Mouse (Mus musculus): ENCODE results near the gene Gm42417. TPM values are rescaled to one million over a fixed set of nuclear protein-coding genes. Genes with fewer than 3 reads are reported as not detected.
"Not testable (repeated sequence)": the region's sequence is repeated elsewhere in the genome, so short reads cannot be mapped to it uniquely, and the experiment has no call there.

Gm42417 gene
- polyA plus RNA-seq, 2 experiments from 2014 or later: 0.73 TPM; not detected in 1

- no peak for ATAC-seq
Measured at GRCm38 (mm10) chr1:36545382-36545781, 6.2 kb upstream of the Gm42417 start.

DNA sequence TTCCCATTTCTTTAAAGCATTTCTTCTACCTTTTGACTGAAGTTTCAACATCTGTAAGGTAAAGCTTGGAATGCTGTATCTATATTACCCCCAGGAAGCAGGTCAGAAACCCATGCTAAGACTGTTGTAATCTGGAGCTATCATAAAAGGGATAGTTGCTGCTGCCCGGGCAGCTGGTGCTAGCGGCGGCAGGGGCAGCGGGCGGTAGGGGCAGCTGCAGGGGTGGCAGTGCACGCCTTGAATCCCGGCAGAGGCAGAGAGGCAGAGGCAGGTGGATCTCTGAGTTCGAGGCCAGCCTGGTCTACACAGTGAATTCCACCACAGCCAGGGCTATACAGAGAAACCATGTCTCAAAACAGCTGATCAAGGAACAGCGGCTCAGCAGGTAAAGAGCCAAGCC is 3.7 kb upstream of the Gm42417 start:
- ATAC-seq: no peak

- no peak for ATAC-seq
Measured at GRCm38 (mm10) chr1:36541844-36542243, 2.6 kb upstream of the Gm42417 start.

- ATAC-seq: no peak
Measured at GRCm38 (mm10) chr1:36540807-36541206, 1.6 kb upstream of the Gm42417 start.

DNA sequence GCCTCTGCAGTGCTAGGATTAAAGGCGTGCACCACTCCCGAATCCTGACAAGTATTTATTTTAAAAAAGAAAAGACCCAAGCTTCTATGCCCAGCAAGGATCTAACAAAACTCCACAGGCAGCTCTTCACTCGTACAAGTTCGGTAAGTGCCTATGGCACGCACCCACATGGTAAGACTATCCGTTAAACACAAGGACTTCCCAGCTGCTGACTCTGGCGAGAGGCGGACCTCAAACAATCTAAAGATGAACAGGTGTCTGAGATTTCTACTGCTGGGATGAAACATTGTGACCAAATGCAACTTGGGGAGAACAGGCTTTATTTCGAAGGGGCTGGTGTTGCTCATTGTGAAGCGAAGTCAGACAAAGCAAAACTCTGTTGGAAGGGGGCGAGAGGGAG is 903 bp upstream of the Gm42417 start:
- ATAC-seq: no peak

DNA sequence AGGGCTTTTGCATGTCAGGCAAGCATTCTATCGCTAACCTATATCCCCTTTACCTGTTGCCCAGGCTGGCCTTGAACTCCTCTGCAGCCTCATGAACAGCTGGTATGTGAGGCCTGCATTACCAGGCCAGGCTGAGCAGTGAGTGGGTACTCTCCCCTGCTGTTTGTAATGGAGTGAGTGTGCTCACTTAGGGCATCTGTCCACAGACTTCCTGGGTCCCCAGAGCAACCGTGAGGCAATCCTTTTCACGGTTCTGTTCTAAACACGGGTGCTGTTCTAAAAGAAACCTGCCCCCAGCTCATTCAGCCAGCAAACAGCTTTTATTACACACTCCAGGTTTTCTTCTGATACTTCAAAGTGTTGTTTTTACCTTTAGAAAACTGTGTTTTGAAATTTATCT is 502 bp downstream of the Gm42417 start:
- ATAC-seq: no peak

DNA sequence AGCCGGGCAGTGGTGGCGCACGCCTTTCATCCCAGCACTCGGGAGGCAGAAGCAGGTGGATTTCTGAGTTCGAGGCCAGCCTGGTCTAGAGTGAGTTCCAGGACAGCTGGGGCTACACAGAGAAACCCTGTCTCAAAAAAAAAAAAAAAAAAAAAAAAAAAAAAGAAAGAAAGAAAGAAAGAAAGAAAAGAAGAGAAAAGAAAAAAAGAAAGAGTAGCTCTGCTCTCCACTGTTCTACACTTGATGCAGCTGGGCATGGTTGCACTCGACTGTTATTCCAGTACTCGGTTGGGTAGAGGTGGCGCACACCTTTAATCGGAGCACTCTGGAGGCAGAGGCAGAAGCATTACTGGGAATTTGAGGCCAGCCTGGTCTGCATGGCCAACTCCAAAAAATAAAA is 2.4 kb downstream of the Gm42417 start, which contains the start of gene Ankrd23:
TSS of gene Ankrd23 (minus strand) at position 101 of the 400 bp plus-strand sequence.
- not testable (repeated sequence) for ATAC-seq

- ATAC-seq: no peak
Measured at GRCm38 (mm10) chr1:36536397-36536728, 2.9 kb downstream of the Gm42417 start.

GRCm38 (mm10) chr1:36535477-36536396 is 3.5 kb downstream of the Gm42417 start:
- no peak for ATAC-seq

DNA sequence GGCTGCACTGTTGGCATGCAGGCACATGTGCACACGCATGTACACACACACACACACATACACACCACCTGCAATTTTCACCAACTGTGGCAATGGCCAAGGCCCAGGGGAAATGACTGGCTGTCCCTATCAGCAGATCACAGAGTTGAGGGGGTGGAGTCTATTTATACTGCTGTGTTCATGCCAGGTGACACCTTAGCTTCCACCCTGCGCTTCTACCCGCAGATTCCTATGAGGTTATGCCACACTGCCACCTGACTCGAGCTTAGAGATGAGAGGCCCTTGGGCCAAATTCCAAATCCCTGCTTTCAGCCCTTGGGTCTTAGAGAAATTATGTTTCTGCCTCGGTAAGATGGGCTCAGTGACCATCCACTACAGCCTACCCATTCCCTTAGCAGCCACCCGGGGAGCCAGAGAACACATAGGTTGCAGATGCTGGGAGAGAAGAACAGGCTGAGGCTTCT is 4.6 kb downstream of the Gm42417 start:
- no peak for ATAC-seq

GRCm38 (mm10) chr1:36533546-36533945 is 5.7 kb downstream of the Gm42417 start:
- no peak for ATAC-seq

DNA sequence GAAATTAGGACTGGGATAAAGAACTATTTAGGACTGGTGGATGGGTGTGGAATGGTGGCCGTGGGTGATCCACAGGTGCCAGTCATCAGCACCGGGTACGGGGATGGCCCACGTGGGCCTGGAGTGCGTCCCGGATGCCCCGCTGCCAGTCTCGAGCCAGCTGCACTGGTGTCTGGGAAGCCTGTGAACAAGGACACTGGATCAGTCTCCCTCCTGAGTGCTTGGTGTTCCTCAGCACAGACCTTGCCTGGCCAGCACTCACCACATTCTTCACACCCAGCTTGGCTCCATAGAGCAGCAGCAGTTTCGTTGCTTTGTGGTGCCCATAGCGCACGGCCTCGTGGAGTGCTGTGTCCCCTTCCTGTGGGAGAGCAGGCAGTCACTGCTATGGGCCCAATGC is 7.8 kb downstream of the Gm42417 start:
- ATAC-seq: no peak

GRCm38 (mm10) chr1:36530962-36531361 is 8.3 kb downstream of the Gm42417 start:
- no peak for ATAC-seq

DNA sequence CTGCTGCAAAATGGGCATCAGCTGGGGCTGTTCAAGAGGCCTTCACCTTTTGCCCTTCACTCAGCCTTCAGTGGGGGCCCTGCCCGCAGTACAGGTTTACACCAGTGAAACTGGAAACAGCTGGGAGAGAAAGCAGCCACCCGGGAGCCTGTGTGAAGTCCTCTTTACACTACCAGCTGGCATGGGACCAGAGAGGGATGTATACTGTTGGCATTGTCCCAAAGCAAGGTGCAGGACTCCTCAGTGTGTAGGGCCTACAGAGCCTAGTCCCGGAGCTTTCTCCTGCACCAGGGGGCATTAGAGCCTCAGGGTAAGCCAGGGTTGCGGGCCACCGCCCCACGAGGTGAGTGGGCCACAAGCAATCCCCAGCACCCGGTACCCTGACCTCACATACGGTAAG is 8.7 kb downstream of the Gm42417 start:
- ATAC-seq: no peak

DNA sequence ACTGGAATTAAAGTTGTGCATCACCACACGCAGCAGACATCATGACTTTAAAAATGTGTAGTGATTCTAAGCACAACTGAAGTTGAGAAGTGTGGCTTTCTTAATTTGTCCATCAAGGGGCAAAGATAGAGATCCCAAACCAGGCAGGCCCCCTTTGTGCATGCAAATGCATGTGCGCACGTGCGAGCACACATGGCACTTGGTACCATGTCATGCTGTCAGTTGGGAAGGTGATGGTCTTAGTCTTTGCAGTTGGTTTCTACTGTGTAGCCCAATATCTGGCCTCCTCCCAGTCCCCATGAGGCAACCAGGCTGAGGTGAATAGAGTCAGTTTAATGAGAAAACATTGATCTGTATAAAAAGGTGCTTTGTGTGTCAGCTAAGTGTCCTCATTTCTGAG is 9.4 kb downstream of the Gm42417 start:
- ATAC-seq: no peak

DNA sequence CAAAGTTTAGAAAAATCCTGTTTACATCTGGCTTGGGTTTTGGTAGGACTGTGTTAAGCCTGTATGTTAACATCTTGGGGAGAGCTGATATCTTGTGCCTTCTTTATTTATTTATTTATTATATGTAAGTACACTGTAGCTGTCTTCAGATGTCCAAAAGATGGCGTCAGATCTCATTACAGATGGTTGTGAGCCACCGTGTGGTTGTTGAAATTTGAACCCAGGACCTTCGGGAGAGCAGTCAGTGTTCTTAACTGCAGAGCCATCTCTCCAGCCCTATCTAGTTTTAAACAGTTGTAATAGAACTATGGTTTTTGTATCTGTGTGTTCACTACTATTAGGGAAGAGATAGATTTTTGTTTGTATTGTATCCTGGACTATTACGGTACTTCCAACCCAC is 10.0 kb downstream of the Gm42417 start:
- no peak for ATAC-seq

GRCm38 (mm10) chr1:36528351-36528750 is 10.9 kb downstream of the Gm42417 start:
- ATAC-seq: no peak

DNA sequence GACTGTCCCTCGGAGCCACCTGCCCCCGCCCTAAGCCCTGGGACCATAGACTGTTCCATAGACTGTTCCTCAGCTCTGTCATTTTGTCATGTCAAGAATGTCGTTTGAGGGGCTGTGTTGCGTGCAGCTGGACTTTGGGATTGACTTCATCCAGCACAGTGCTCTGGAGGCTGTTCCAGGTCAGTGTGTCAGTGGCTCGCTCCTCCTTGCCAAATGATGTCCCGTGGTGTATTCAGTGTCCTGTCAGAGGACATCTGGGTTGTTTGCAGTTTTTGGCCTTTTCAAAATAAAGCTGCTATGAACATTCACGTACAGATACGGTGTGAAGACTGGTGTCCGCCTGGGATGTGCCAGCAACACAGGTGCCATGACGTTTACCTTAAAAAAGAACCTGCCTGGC is 12.3 kb downstream of the Gm42417 start:
- no peak for ATAC-seq

DNA sequence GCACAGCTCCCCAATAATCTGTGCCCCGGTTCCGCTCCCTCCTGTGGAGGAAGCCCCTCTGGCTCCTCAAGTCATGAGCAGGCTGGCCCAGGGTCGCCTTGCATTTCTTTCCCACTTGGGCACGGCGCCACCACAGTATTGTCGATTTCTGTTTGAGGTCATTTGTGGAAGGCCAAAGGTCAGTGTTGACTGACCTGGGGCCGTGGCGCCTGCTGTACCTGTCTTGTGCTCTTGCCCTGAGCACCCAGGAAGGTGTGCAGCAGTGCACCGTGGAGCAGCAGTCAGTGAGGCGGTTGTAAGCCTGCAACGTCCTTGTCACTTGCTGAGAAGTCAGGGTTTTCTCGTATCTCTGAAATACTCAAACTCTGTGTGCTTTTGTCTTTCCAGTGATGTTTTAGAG is 13.5 kb downstream of the Gm42417 start:
- ATAC-seq: no peak

GRCm38 (mm10) chr1:36524058-36524457 is 15.2 kb downstream of the Gm42417 start:
- no peak for ATAC-seq

- ATAC-seq: no peak
Measured at GRCm38 (mm10) chr1:36523332-36524013, 15.8 kb downstream of the Gm42417 start.

- no peak for ATAC-seq
Measured at GRCm38 (mm10) chr1:36522210-36522609, 17.0 kb downstream of the Gm42417 start.

DNA sequence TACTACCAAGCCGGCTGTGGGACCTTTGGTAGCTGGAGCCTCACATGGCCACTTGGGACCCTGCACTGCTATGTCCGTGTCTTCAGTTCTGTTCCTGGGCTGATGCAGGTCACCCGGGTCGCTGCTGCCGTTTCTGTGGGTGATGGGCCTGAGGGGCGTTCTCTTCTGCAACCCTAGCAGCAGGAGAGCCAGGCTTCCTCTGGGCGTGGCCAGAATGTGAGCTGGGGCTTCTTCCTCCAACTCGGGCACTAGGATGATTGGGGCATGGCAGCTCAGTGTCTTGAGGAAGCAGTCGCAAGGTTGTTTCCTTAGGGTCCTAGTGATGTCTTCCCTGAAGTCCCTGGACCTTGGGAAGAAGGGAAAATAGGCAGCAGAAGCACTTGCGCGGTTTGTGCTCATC is 19.6 kb downstream of the Gm42417 start:
- ATAC-seq: no peak

GRCm38 (mm10) chr1:36518259-36518658 is 21.0 kb downstream of the Gm42417 start:
- ATAC-seq: no peak
